Comparison of ENCODE assay signal across 8 mouse cellular contexts in the genomic region with DNA sequence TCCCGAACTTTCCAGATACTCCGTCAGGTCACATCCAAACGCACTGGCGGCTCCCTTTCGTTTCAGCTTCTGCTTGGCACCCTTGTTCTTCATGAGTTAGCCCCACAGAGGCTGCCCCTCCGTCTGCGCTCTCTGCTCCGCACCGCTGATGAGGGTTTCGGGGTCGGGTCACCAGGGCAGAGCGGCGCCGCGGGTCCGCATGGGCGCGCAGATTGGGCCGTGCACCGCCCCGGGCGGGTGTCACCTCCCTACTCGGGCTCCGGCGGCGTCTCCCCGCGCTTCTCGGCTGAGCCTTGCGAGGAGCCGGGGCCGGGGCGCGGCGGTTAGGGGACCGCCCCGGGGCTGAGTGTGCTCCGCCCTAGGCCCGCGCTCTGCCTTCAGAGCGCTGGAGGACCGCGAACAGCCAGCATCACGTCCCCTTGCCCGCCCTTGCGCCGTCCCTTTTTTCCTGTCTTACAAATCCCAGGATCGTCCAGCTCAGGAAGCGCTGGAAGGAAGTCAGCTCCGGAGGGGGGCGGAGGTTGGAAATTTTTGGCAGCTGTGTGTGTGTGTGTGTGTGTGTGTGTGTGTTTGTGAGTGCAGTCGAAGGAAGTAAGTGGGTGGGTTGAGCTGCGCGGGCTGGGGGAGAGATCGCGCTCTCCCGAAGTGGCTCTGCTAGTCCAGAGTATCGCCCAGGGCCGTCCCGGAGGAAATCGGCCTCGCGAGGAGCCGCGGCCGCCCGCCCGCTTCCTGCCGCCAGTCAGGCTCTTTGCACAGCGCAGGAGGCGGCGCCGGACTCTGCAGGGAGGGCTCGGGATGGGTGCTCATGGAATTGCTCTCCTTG. TPM values are rescaled to one million over a fixed set of nuclear protein-coding genes. Genes with fewer than 3 reads are reported as not detected.
DNase-seq lines count a peak whose midpoint lies in the region; ATAC-seq lines count a peak whose summit lies in the region.

A gene (minus strand): TSS at position 694 of the 823 bp plus-strand sequence.

- peak within 1 kb of the TSS; percentile 67 for H3K27ac ChIP-seq in hindbrain, embryonic 11.5 days (ENCODE audit: low read depth, low read length)

- DNase-seq in NIH3T3 (ENCODE audit: low read depth) = peak; percentile 81
- DNase-seq in cerebellum, postnatal 14 days = peak; percentile 64 to 65
- DNase-seq in frontal cortex, postnatal 14 days (ENCODE audit: low spot score in 2 of 2) = peak; percentile 49 to 64
- DNase-seq in hindbrain, embryonic 11.5 days (ENCODE audit: low spot score) = peak; percentile 81
- DNase-seq in layer of hippocampus, postnatal 14 days (ENCODE audit: low spot score in 2 of 2) = peak; percentile 49 to 67
- DNase-seq in lung, postnatal 10 days = peak; percentile 94
- DNase-seq in ovary, postnatal 14 days (ENCODE audit: low spot score) = peak; percentile 67
- DNase-seq in thymus, postnatal 0 days (ENCODE audit: low spot score) = peak; percentile 86

- H3K4me3 ChIP-seq in hindbrain, embryonic 11.5 days (ENCODE audit: low read depth, low read length) = peak within 1 kb of the TSS; percentile 72

- WGBS in hindbrain, embryonic 11.5 days = under 1% methylated on average over 69 of the region's 74 CpGs

- peak; percentile 91 for ATAC-seq in hindbrain, embryonic 11.5 days (ENCODE audit: low FRiP score)

- H3K4me2 ChIP-seq in hindbrain, embryonic 11.5 days (replicated peaks; ENCODE audit: low read depth, low read length) = peak within 1 kb of the TSS; percentile 88

- peak within 1 kb of the TSS; percentile 74 for H3K9ac ChIP-seq in hindbrain, embryonic 11.5 days (ENCODE audit: low read depth, low read length)

- no peaks in the 10 kb centered on the region for H3K36me3 ChIP-seq in hindbrain, embryonic 11.5 days (ENCODE audit: control insufficient read depth, insufficient read depth, low read length)

- H3K9me3 ChIP-seq in hindbrain, embryonic 11.5 days (ENCODE audit: control insufficient read depth, low read length) = no peaks in the 10 kb centered on the region

- no peaks in the 10 kb centered on the region; the same call in 1 of the 2 replicates for H3K4me1 ChIP-seq in hindbrain, embryonic 11.5 days (replicated peaks; ENCODE audit: control insufficient read depth, insufficient read depth, low read length)

- no peaks in the 10 kb centered on the region for H3K27me3 ChIP-seq in hindbrain, embryonic 11.5 days (ENCODE audit: control insufficient read depth, insufficient read depth, low read length)

RNA-seq across cellular contexts. Expression of the gene that starts here (rescaled TPM):
- 7.3 and 9.0 TPM in 2 replicates for polyA plus RNA-seq in hindbrain, embryonic 11.5 days (2014; fragmentation: Nextera tagmentation; extraction: Ambion mirVana)
- 10 to 100 TPM; 24.1 to 25.4 TPM for total RNA-seq in layer of hippocampus, postnatal 14 days (2021)
- polyA plus RNA-seq in thymus, postnatal 0 days (2015; fragmentation: Nextera tagmentation; extraction: Ambion mirVana) = 3.9 and 5.7 TPM in 2 replicates

Comparison
In these comparisons a context has a peak if more than half of its experiments do, and no peak if none do; other contexts are left out.
1. Peak in every context shown above with its lines: DNase-seq, ATAC-seq, H3K4me3 ChIP-seq and H3K27ac ChIP-seq.